ENCODE assay signal across 9 mouse cellular contexts in the genomic region with DNA sequence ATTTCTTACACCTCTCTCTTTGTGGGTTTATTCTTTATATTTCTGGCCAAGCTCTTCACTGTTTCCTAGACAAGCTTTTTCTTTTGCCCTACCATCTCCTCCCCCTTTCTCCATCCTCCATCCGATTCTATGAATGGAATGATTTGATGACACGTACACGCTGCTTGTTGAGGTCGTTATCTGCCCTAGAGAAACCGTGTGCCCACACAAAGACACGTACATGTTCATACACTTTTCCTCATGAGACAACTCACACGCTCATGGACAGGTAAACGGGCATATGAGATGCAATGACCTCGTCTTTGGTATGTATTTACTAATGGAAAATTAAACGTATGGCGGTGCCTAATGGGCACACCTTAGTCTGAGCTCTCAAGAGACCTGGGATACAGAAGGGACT. TPM values are rescaled to one million over a fixed set of nuclear protein-coding genes. Genes with fewer than 3 reads are reported as not detected.
DNase-seq lines count a peak whose midpoint lies in the region; ATAC-seq and TF ChIP-seq lines count a peak whose summit lies in the region.
"Had no signal": no experiment of that assay in that cellular context is flagged by ENCODE, and none has a peak within 500 bp of the region (broad histone marks: within the 10 kb centered on the region; RNA-seq: fewer than 3 reads in every experiment).

No protein-coding gene starts in this region.

- peaks cover 17% of the 10 kb centered on the region for H3K36me3 ChIP-seq in megakaryocyte, embryonic 14.5 days (replicated peaks; ENCODE audit: low read length)
- no peaks in the 10 kb centered on the region for H3K36me3 ChIP-seq in limb, embryonic 14.5 days (ENCODE audit: control insufficient read depth, insufficient read depth, low read length)
- no peaks in the 10 kb centered on the region for H3K36me3 ChIP-seq in stomach, embryonic 15.5 days

- no peak for ATAC-seq in cerebellum, adult (ENCODE audit: insufficient number of reproducible peaks, low FRiP score, low TSS enrichment)
- no peak for ATAC-seq in megakaryocyte, adult 5-6 weeks (ENCODE audit: poor library complexity, severe bottlenecking)
- ATAC-seq in limb, embryonic 14.5 days (ENCODE audit: low FRiP score, low read depth): no peak
- ATAC-seq in stomach, embryonic 15.5 days (ENCODE audit: insufficient read depth, low FRiP score, low read depth): no peak

- no peaks in the 10 kb centered on the region for H3K4me1 ChIP-seq in cerebellum, adult 2 months (ENCODE audit: control insufficient read depth, insufficient read depth, low read length)
- H3K4me1 ChIP-seq in megakaryocyte, embryonic 14.5 days: peaks cover 39% of the 10 kb centered on the region
- peaks cover 9% of the 10 kb centered on the region for H3K4me1 ChIP-seq in limb, embryonic 14.5 days (ENCODE audit: control insufficient read depth, insufficient read depth, low read length)
- no peaks in the 10 kb centered on the region for H3K4me1 ChIP-seq in stomach, embryonic 15.5 days

- H3K4me3 ChIP-seq in cerebellum, adult 2 months (replicated peaks; ENCODE audit: insufficient read depth, low read depth, low read length): peak overlapping the region; percentile 90
- peak overlapping the region; percentile 97 for H3K4me3 ChIP-seq in megakaryocyte, embryonic 14.5 days (replicated peaks)
- peak overlapping the region; percentile 67 for H3K4me3 ChIP-seq in limb, embryonic 14.5 days (replicated peaks; ENCODE audit: low read length)
- peak overlapping the region; percentile 91 for H3K4me3 ChIP-seq in stomach, embryonic 15.5 days (replicated peaks)

- H3K9me3 ChIP-seq in megakaryocyte, embryonic 14.5 days: no peaks in the 10 kb centered on the region
- no peaks in the 10 kb centered on the region for H3K9me3 ChIP-seq in limb, embryonic 14.5 days (ENCODE audit: control insufficient read depth, low read length)
- H3K9me3 ChIP-seq in stomach, embryonic 15.5 days: no peaks in the 10 kb centered on the region

- DNase-seq in cerebellum, adult 2 months: no peak
- DNase-seq in limb, embryonic 14.5 days (ENCODE audit: low spot score): no peak
- DNase-seq in gastrocnemius, postnatal 25 days: no peak
- DNase-seq in urinary bladder, postnatal 36 days (ENCODE audit: low spot score in 2 of 2): no peak

- H3K27me3 ChIP-seq in cerebellum, adult 2 months (ENCODE audit: control insufficient read depth, insufficient read depth, low read length): no peaks in the 10 kb centered on the region
- H3K27me3 ChIP-seq in megakaryocyte, embryonic 14.5 days (replicated peaks): no peaks in the 10 kb centered on the region
- H3K27me3 ChIP-seq in limb, embryonic 14.5 days (ENCODE audit: control insufficient read depth, insufficient read depth, low read length): no peaks in the 10 kb centered on the region
- no peaks in the 10 kb centered on the region for H3K27me3 ChIP-seq in stomach, embryonic 15.5 days (replicated peaks)

- peak overlapping the region; percentile 81 for H3K9ac ChIP-seq in limb, embryonic 14.5 days (ENCODE audit: low read depth, low read length, severe bottlenecking)
- peak overlapping the region; percentile 73; the same call in 1 of the 2 replicates for H3K9ac ChIP-seq in stomach, embryonic 15.5 days

- H3K27ac ChIP-seq in cerebellum, adult 2 months (ENCODE audit: insufficient read depth, low read length): no peak overlapping the region
- peak overlapping the region; percentile 74 for H3K27ac ChIP-seq in limb, embryonic 14.5 days (replicated peaks; ENCODE audit: low read depth, low read length)
- no peak overlapping the region for H3K27ac ChIP-seq in stomach, embryonic 15.5 days

- TF ChIP-seq POLR2A in cerebellum, adult 2 months (IDR thresholded peaks at IDR 0.05; ENCODE audit: borderline replicate concordance, insufficient read depth, low read length): no peak
- no peak for TF ChIP-seq POLR2A in limb, embryonic 14.5 days (IDR thresholded peaks at IDR 0.05; ENCODE audit: borderline replicate concordance, extremely low read depth, insufficient read depth, insufficient read length)

- peak overlapping the region; percentile 61 for H3K4me2 ChIP-seq in limb, embryonic 14.5 days (replicated peaks; ENCODE audit: low read depth, low read length, severe bottlenecking)
- H3K4me2 ChIP-seq in stomach, embryonic 15.5 days: peak overlapping the region; percentile 69

- WGBS in cerebellum, adult 2 months: 67% methylated on average over 11 of the region's 11 CpGs
- WGBS in limb, embryonic 14.5 days: 81% methylated on average over 11 of the region's 11 CpGs
- 74% methylated on average over 11 of the region's 11 CpGs for WGBS in stomach, embryonic 15.5 days

- no peak for TF ChIP-seq CTCF in cerebellum, adult 2 months (IDR thresholded peaks at IDR 0.05; ENCODE audit: borderline replicate concordance, insufficient read depth, low read depth, low read length)

RNA-seq across cellular contexts. Expression of gene Borcs7, which starts 0.7 kb away (rescaled TPM):
- polyA plus RNA-seq in cerebellum, adult 2 months (2012; rRNA removed): 19.0 and 19.1 TPM in 2 replicates
- 0.97 TPM in 1 of 2 replicates, not detected in the other for polyA plus RNA-seq in megakaryocyte, embryonic 14.5 days (2012; ENCODE audit: insufficient read depth, low replicate concordance)
- 12.7 TPM in 2 replicates for total RNA-seq in megakaryocyte, adult 5-6 weeks (2015)
- total RNA-seq in megakaryocyte, adult 5-6 weeks (2017): 4.7 and 6.2 TPM in 2 replicates
- 9.0 and 9.5 TPM in 2 replicates for polyA plus RNA-seq in limb, embryonic 14.5 days (2012; rRNA removed)
- polyA plus RNA-seq in limb, embryonic 14.5 days (2014; fragmentation: Nextera tagmentation; extraction: Ambion mirVana): 13.5 and 13.7 TPM in 2 replicates
- polyA plus RNA-seq in stomach, embryonic 15.5 days (2015; fragmentation: Nextera tagmentation; extraction: Ambion mirVana): 14.9 and 16.8 TPM in 2 replicates
- total RNA-seq in gastrocnemius, postnatal 25 days (2021): 10 to 100 TPM; 11.4 to 11.8 TPM

RNA-seq across cellular contexts. Expression of gene As3mt, which starts 16.9 kb away (rescaled TPM):
- polyA plus RNA-seq in cerebellum, adult 2 months (2012; rRNA removed): 16.5 and 16.8 TPM in 2 replicates
- polyA plus RNA-seq in megakaryocyte, embryonic 14.5 days (2012; ENCODE audit: insufficient read depth, low replicate concordance): 1.4 TPM in 1 of 2 replicates, not detected in the other
- 10.5 and 11.1 TPM in 2 replicates for total RNA-seq in megakaryocyte, adult 5-6 weeks (2015)
- 20.5 and 21.0 TPM in 2 replicates for total RNA-seq in megakaryocyte, adult 5-6 weeks (2017)
- 13.1 and 16.2 TPM in 2 replicates for polyA plus RNA-seq in limb, embryonic 14.5 days (2012; rRNA removed)
- polyA plus RNA-seq in limb, embryonic 14.5 days (2014; fragmentation: Nextera tagmentation; extraction: Ambion mirVana): 26.8 and 28.2 TPM in 2 replicates
- 28.9 and 33.0 TPM in 2 replicates for polyA plus RNA-seq in stomach, embryonic 15.5 days (2015; fragmentation: Nextera tagmentation; extraction: Ambion mirVana)
- total RNA-seq in gastrocnemius, postnatal 25 days (2021): 10 to 100 TPM; 87.8 to 90.3 TPM

RNA-seq across cellular contexts. Expression of gene Cyp17a1, which starts 17.4 kb away (rescaled TPM):
- polyA plus RNA-seq in cerebellum, adult 2 months (2012; rRNA removed): 0.06 and 0.08 TPM in 2 replicates
- not detected in 2 replicates for polyA plus RNA-seq in megakaryocyte, embryonic 14.5 days (2012; ENCODE audit: insufficient read depth, low replicate concordance)
- not detected in 2 replicates for total RNA-seq in megakaryocyte, adult 5-6 weeks (2015)
- total RNA-seq in megakaryocyte, adult 5-6 weeks (2017): not detected in 2 replicates
- polyA plus RNA-seq in limb, embryonic 14.5 days (2012; rRNA removed): 0.20 and 0.22 TPM in 2 replicates
- polyA plus RNA-seq in limb, embryonic 14.5 days (2014; fragmentation: Nextera tagmentation; extraction: Ambion mirVana): 0.23 and 0.47 TPM in 2 replicates
- polyA plus RNA-seq in stomach, embryonic 15.5 days (2015; fragmentation: Nextera tagmentation; extraction: Ambion mirVana): not detected in 2 replicates
- not detected for total RNA-seq in gastrocnemius, postnatal 25 days (2021)
- total RNA-seq: layer of hippocampus, postnatal 25 days had no signal
